Mouse (Mus musculus) heart, embryonic 12.5 days (tissue): ENCODE measurements around the gene Pdilt. TPM values are rescaled to one million over a fixed set of nuclear protein-coding genes. Genes with fewer than 3 reads are reported as not detected.

Experiments
- polyA plus RNA-seq: library from polyadenylated mRNA; unstranded; fragments of >200 nt; fragmentation: Nextera tagmentation; extraction: Ambion mirVana; gene quantifications from 2 replicates; pipeline ENCODE4 v1.2.1, GENCODE M21; 2016

Pdilt gene
- polyA plus RNA-seq, 1 experiment from 2014 or later: not detected

Other genes starting within 250 kb of the Pdilt start
- gene Gp2, start 64.2 kb downstream of the Pdilt start, polyA plus RNA-seq: not detected in 2 replicates
- gene Umod, start 44.2 kb downstream of the Pdilt start, polyA plus RNA-seq: not detected in 2 replicates
- gene Acsm5, start 4.0 kb downstream of the Pdilt start, polyA plus RNA-seq: not detected in 2 replicates
- gene Acsm2, start 30.9 kb upstream of the Pdilt start, polyA plus RNA-seq: not detected in 2 replicates
- not detected in 2 replicates for gene Acsm1, start 83.5 kb upstream of the Pdilt start, polyA plus RNA-seq
- gene Acsm4, start 166.5 kb upstream of the Pdilt start, polyA plus RNA-seq: not detected in 2 replicates
- gene Thumpd1, start 197.3 kb upstream of the Pdilt start, polyA plus RNA-seq: 58.4 and 59.6 TPM in 2 replicates
- 0.14 and 0.52 TPM in 2 replicates for gene Acsm3, start 237.4 kb upstream of the Pdilt start, polyA plus RNA-seq